Mouse (Mus musculus) liver, adult 2 months (tissue): ENCODE results near the gene Ptpdc1. TPM values are rescaled to one million over a fixed set of nuclear protein-coding genes. Genes with fewer than 3 reads are reported as not detected.

Source experiments
- DNase-seq: peaks from one replicate; pipeline ENCODE4 v3.0.0-alpha.2; 2011; ENCODE audit warnings: low read depth, low spot score; ENCODE audit errors: extremely low read depth
- H3K27ac ChIP-seq: fragments of 200-500 bp; replicated peaks from 2 replicates; pipeline ENCODE4 v1.5.1; 2012; ENCODE audit warnings: low read depth, mild to moderate bottlenecking, control low read depth, inconsistent platforms, low read length; ENCODE audit not compliant: insufficient read depth
- H3K27me3 ChIP-seq: fragments of 200-500 bp; 2 replicates; pipeline ENCODE4 v1.6.1; 2012; ENCODE audit warnings: mild to moderate bottlenecking, moderate library complexity, low read length, inconsistent platforms; ENCODE audit not compliant: control insufficient read depth, insufficient read depth
- H3K36me3 ChIP-seq: fragments of 200-500 bp; 2 replicates; pipeline ENCODE4 v1.6.1; 2012; ENCODE audit warnings: low read length, inconsistent platforms; ENCODE audit not compliant: control insufficient read depth, insufficient read depth
- H3K4me1 ChIP-seq: fragments of 200-500 bp; 2 replicates; pipeline ENCODE4 v1.6.1; 2011; ENCODE audit warnings: low read length; ENCODE audit not compliant: control insufficient read depth, insufficient read depth
- H3K4me3 ChIP-seq: fragments of 200-500 bp; 2 replicates; pipeline ENCODE4 v1.5.1; 2011; ENCODE audit warnings: low read depth, mild to moderate bottlenecking, control low read depth, low read length, moderate library complexity; ENCODE audit not compliant: insufficient read depth
- H3K79me2 ChIP-seq: fragments of 200-500 bp; 2 replicates; pipeline ENCODE4 v1.6.1; 2012; ENCODE audit warnings: inconsistent platforms, mild to moderate bottlenecking, low read length, moderate library complexity; ENCODE audit not compliant: control insufficient read depth, insufficient read depth
- H3K9ac ChIP-seq: fragments of 200-500 bp; 2 replicates; pipeline ENCODE4 v1.6.1; 2012; ENCODE audit warnings: low read depth, mild to moderate bottlenecking, control low read depth, inconsistent platforms, low read length
- CTCF ChIP-seq: fragments of 200-500 bp; IDR thresholded peaks from 2 replicates; pipeline ENCODE4 v1.5.1; 2011; ENCODE audit warnings: low read depth, low read length, control low read depth
- POLR2A ChIP-seq: fragments of 200-500 bp; IDR thresholded peaks from 2 replicates; pipeline ENCODE4 v1.6.1; 2011; ENCODE audit warnings: low read length, control low read depth; ENCODE audit not compliant: insufficient read depth; ENCODE audit errors: extremely low read depth
- WGBS: fragments of 180-500 bp; shearing (Covaris S2); methylation state at CpG from one replicate; pipeline ENCODE4 v1.1.7; 2018; 5-methylcytosine and 5-hydroxymethylcytosine counted together
- polyA plus RNA-seq: library from polyadenylated mRNA; depleted of rRNA; stranded (reverse); fragments of >200 nt; gene quantifications from 2 replicates; pipeline ENCODE4 v1.2.3, GENCODE M21; 2012
- total RNA-seq: library from RNA; depleted of rRNA; stranded (reverse); fragments of >200 nt; gene quantifications from 2 replicates; pipeline ENCODE4 v1.2.3, GENCODE M21; 2014

Ptpdc1 gene
- total and polyA plus RNA-seq, 2 experiments = 0.32 to 1.3 TPM

DNA sequence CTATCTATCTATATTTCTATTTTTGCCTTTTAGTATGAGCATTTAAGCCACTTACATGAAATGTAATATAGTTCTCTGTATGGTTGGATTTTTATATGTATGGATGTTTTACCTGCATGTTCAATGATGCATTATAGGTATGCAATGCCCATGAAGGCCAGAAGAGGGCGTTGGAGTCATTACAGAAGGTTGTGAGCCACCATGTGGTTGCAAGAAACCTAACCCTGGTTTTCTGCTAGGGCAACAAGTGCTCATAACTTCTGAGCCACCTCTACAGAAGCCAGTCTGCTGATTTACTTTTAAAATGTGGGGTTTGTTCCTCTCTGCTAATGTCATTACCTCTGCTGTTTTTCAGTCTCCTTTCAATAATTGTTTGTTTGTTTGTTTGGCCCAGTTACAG lies 25.2 kb upstream of the Ptpdc1 start:
- 5% methylated on average over 1 of the region's 1 CpGs for WGBS
- peak; percentile 9 for DNase-seq
- peak; percentile 19; the same call in 1 of the 2 replicates for TF ChIP-seq CTCF
- TF ChIP-seq POLR2A = no peak
- H3K79me2 ChIP-seq = no peaks in the 10 kb centered on the region
- H3K4me3 ChIP-seq = no peak overlapping the region
- no peak overlapping the region for H3K27ac ChIP-seq
- H3K4me1 ChIP-seq = no peaks in the 10 kb centered on the region
- no peak overlapping the region for H3K9ac ChIP-seq
- H3K36me3 ChIP-seq = no peaks in the 10 kb centered on the region
- no peaks in the 10 kb centered on the region for H3K27me3 ChIP-seq

DNA sequence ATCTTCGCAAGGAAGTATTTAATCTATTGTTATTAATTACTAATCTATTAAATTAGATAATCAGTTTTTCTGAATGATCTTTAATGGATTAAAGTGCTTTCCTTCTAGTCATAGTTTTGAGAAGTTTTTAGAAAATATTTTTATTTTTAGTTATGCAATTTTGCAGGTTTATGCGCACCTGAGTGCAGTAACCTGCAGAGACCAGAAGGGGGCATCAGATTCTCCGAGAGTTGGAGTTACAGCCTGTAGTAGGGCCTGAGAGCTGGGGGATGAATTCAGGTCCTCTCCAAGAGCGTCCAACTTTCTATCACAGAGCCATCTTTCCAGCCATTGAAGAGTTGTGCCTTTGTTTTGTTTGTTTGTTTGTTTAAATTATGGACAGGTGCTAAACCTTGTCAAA lies 21.2 kb upstream of the Ptpdc1 start:
- no peak overlapping the region for H3K4me3 ChIP-seq
- no peak overlapping the region for H3K9ac ChIP-seq
- H3K27me3 ChIP-seq = no peaks in the 10 kb centered on the region
- H3K27ac ChIP-seq = no peak overlapping the region
- WGBS = 90% methylated on average over 4 of the region's 4 CpGs
- no peaks in the 10 kb centered on the region for H3K36me3 ChIP-seq
- no peaks in the 10 kb centered on the region for H3K79me2 ChIP-seq
- no peak for TF ChIP-seq CTCF
- DNase-seq = no peak
- H3K4me1 ChIP-seq = no peaks in the 10 kb centered on the region

DNA sequence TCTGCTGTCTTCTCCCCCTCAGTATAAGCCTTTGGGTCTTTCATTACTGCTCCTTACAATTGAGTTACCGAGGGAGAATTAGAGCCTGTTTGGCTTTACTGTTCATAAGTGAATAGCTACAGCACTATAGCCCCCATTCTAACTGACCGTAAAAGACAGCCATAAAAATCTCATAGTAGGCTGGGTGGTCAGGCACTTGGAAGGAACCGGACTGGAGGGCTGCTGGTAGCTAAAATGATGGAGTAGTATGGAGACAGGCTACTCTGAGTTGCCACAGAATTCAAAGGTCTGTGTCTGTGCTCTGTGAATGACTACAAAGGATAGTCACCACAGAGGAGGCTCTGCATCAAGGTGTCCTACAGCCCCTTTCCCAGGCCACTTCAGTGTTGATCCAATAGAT lies 18.5 kb upstream of the Ptpdc1 start:
- H3K27ac ChIP-seq = no peak overlapping the region
- WGBS = 91% methylated on average over 3 of the region's 3 CpGs
- TF ChIP-seq CTCF (no peak), POLR2A (no peak)
- no peaks in the 10 kb centered on the region for H3K79me2 ChIP-seq
- no peaks in the 10 kb centered on the region for H3K4me1 ChIP-seq
- H3K9ac ChIP-seq = no peak overlapping the region
- DNase-seq = no peak
- H3K4me3 ChIP-seq = no peak overlapping the region
- H3K27me3 ChIP-seq = no peaks in the 10 kb centered on the region
- no peaks in the 10 kb centered on the region for H3K36me3 ChIP-seq

DNA sequence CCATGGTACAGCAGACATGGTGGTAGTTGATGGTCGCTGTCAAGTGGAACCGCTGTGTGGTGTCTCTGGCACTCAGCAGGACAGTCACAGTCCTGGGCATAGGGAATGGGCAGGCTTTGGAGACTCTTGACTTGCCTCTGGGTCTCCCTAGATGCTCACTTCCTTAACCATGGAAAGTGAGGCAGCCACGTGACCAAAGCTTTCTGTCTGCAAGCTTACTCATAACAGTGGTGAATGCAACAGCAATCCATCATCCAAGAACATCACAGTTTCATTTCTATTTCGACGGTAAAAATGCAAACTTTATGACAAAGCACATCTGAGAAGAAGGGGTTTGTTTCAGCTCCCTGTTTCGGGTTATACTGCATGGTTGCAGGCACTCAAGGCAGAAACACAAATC lies 17.6 kb upstream of the Ptpdc1 start:
- H3K79me2 ChIP-seq = no peaks in the 10 kb centered on the region
- H3K9ac ChIP-seq = no peak overlapping the region
- no peak for TF ChIP-seq CTCF
- no peak for TF ChIP-seq POLR2A
- WGBS = 84% methylated on average over 6 of the region's 6 CpGs
- DNase-seq = no peak
- H3K4me1 ChIP-seq = no peaks in the 10 kb centered on the region
- no peaks in the 10 kb centered on the region for H3K27me3 ChIP-seq
- H3K4me3 ChIP-seq = no peak overlapping the region
- H3K27ac ChIP-seq = no peak overlapping the region
- H3K36me3 ChIP-seq = no peaks in the 10 kb centered on the region

DNA sequence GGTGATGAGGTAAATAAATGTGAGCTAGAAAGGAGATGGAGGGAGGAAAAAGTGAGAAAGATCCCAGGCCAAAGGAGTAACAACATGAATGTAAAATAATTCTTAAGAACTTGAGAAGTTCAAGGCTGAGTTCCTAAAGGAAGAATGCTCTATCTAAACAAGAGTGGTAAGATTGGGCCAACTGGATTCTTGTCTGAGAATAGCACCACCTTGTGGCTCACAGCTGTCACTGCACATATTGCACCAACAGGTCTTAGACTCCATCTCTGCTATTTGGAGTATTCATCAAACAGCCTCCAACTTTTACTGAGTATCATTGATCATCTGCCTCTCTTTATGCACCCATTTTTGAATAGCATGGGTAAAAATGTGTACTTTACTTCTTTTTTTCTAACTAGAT lies 14.1 kb upstream of the Ptpdc1 start:
- H3K4me1 ChIP-seq = no peaks in the 10 kb centered on the region
- peak; percentile 69 for DNase-seq
- no peak for TF ChIP-seq POLR2A
- peak; percentile 74 for TF ChIP-seq CTCF
- no peak overlapping the region for H3K9ac ChIP-seq
- no peaks in the 10 kb centered on the region for H3K27me3 ChIP-seq
- no peak overlapping the region for H3K4me3 ChIP-seq
- no peaks in the 10 kb centered on the region for H3K36me3 ChIP-seq
- H3K27ac ChIP-seq = no peak overlapping the region
- H3K79me2 ChIP-seq = no peaks in the 10 kb centered on the region

DNA sequence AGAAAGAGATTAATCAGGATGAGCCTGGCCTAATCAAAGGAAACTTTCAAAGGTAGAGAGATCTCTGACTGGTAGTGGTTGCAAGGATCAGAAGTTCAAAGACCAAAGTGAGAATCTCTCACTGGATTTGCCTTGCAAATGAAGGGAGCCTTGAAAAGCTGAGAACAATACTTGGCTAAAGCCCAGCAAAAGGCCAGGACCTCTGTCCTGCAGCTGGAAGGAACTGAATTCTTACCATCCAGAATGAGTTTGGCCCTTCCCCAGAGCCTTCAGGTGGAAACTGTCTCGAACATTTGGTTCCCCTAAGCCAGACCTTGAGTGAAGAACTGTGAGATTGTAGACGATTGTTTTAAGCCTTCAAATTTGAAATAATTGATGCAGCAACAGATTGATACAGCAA lies 12.2 kb upstream of the Ptpdc1 start:
- no peak overlapping the region for H3K27ac ChIP-seq
- no peak for DNase-seq
- H3K4me1 ChIP-seq = no peaks in the 10 kb centered on the region
- H3K4me3 ChIP-seq = no peak overlapping the region
- H3K27me3 ChIP-seq = no peaks in the 10 kb centered on the region
- H3K79me2 ChIP-seq = no peaks in the 10 kb centered on the region
- TF ChIP-seq POLR2A (no peak), CTCF (no peak)
- H3K9ac ChIP-seq = no peak overlapping the region
- no peaks in the 10 kb centered on the region for H3K36me3 ChIP-seq
- 63% methylated on average over 2 of the region's 2 CpGs for WGBS
